ENCODE assay signal across 12 mouse cellular contexts in genomic region chr10:19024353-19024752, GRCm38 (mm10).
"Had no signal": no experiment of that assay in that cellular context is flagged by ENCODE, and none has a peak within 500 bp of the region (broad histone marks: within the 10 kb centered on the region; RNA-seq: fewer than 3 reads in every experiment).

No protein-coding gene starts in this region.

- DNase-seq: layer of hippocampus, postnatal 36 days; liver, embryonic 13.5 days; lung, adult 2 months; lung, postnatal 14 days; lung, postnatal 4 days; midbrain, embryonic 14.5 days; spleen, adult 18-20 months; thymus, adult 18-20 months; thymus, postnatal 36 days had no signal

- H3K9me3 ChIP-seq: liver, embryonic 13.5 days had no signal

- H3K27me3 ChIP-seq: liver, embryonic 13.5 days had no signal

- H3K36me3 ChIP-seq: liver, embryonic 13.5 days had no signal

- H3K27ac ChIP-seq: kidney, postnatal 0 days; left cerebral cortex, adult 2 months; liver, embryonic 13.5 days had no signal

- H3K4me2 ChIP-seq: liver, embryonic 13.5 days; midbrain, embryonic 11.5 days had no signal

- H3K4me3 ChIP-seq: left cerebral cortex, adult 2 months; liver, embryonic 13.5 days had no signal

- H3K4me1 ChIP-seq: liver, embryonic 13.5 days had no signal

- H3K9ac ChIP-seq: liver, embryonic 13.5 days had no signal
